Mouse (Mus musculus) lung, adult 2 months (tissue): ENCODE data around the gene Igsf11.

ENCODE experiments used
- CTCF ChIP-seq: fragments of 200-500 bp; IDR thresholded peaks from 2 replicates; pipeline ENCODE4 v1.5.1; 2011; ENCODE audit warnings: mild to moderate bottlenecking, low read length, control low read depth; ENCODE audit not compliant: insufficient read depth
- POLR2A ChIP-seq: fragments of 200-500 bp; IDR thresholded peaks from 2 replicates; pipeline ENCODE4 v1.6.1; 2011; ENCODE audit warnings: low read depth, mild to moderate bottlenecking, control low read depth, low read length, borderline replicate concordance; ENCODE audit errors: extremely low read depth

DNA sequence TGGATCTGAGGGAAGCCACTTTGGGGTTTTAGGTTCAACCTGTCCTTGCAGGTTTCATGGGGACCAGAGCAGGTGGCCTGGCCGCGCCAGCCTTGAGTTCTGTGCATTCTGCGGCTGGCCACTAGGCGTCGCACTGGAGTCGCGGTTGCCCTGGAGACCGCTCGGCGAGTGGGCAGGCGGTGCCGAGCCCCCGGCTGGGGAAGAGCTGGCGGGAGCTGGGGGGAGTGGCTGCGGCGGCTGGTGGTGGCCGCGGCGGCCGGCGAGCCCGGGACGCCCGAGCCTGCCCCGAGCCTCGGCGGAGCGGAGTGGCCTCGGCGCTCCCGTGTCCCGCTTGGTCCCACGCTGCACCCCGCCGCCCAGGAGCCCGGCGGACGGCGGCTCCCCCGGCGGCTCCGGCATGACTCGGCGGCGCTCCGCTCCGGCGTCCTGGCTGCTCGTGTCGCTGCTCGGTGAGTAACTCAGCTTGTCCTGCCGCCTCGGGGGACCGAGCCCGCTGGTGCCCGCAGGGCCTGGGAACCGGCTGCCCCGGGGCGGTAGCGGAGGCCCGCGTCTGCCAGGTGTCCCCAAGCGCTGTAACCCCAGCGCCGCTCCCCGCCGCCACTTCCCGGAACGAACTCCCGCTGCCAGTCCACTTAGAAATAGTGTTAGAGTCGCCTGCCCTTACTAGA, 9.8 kb downstream of the Igsf11 start:
- TF ChIP-seq CTCF (peak; percentile 84), POLR2A (no peak)
